Mouse (Mus musculus): ENCODE results near the gene Pcsk6.
"Not testable (repeated sequence)": the region's sequence is repeated elsewhere in the genome, so short reads cannot be mapped to it uniquely, and the experiment has no call there.

The Pcsk6 gene

GRCm38 (mm10) chr7:66048446-66049230, 187.1 kb downstream of the Pcsk6 start:
- DNase-seq (ENCODE audit: low spot score) = no peak

DNA sequence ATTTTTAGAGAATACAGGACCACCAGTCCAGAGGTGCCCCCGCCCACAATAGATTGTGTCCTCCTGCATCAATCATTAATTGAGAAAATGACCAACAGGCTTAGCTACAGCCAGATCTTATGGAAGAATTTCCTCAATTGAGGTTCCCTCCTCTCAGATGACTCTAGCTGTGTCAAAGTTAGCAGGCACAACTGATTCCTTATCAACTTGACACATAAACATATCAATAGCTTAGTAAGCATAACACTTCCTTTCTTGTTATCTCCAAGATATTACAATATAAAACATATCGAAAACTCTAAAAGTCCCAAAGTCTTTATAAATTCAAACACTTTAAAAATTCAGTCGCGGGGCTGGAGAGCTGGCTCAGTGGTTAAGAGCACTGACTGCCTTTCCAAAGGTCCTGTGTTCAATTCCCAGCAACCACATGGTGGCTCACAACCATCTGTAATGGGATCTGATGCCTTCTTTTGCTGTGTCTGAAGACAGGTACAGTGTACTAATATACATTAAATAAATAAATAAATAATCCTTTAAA, 192.5 kb downstream of the Pcsk6 start:
- DNase-seq (ENCODE audit: low spot score) = no peak

DNA sequence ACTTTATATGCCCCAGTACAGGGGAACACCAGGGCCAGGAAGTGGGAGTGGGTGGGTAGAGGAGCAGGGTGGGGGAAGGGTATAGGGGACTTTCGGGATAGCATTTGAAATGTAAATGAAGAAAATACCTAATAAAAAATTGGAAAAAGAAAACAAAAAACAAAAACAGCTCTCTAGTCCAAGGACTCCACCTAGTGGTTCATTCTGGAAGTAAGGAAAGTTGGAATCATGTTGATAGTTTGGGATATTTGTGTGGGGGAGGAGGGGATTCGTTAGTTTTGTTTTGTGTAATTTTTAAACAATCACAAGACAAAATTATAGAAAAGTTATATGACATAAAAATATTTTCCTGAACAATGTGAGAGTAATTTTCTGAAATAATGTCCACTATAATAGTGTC, 193.8 kb downstream of the Pcsk6 start:
- not testable (repeated sequence) for DNase-seq (ENCODE audit: low spot score)

GRCm38 (mm10) chr7:66058703-66059102, 197.2 kb downstream of the Pcsk6 start, which contains the start of gene Snrpa1:
Gene Snrpa1, plus strand, starts transcription at chr7:66059003.
- no peak for DNase-seq (ENCODE audit: low spot score)

GRCm38 (mm10) chr7:66060066-66060956, 198.8 kb downstream of the Pcsk6 start:
- peak; percentile 74 for DNase-seq (ENCODE audit: low spot score)

- no peak for DNase-seq (ENCODE audit: low spot score)
These were observed 199.5 kb downstream of the Pcsk6 start for GRCm38 (mm10) chr7:66061057-66061456.

DNA sequence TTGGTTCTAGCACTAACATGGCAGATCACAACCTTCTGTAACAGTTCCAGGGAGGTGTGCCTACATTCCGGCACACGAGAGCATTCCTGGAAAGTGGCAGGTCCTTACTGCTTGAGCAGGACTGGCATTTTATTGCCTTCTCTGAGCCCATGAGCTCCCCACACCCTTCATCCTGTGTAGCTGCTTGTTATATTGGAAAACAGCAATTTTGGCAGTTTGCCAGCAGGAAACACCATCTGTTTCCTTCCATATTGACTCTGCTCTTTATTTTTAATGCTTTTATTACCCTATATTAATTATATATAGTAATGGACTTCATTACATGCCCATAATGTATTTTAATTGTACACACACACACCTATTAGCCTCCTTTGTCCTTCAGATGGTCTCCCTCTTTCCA, 214.9 kb downstream of the Pcsk6 start:
- DNase-seq (ENCODE audit: low spot score) = no peak

DNA sequence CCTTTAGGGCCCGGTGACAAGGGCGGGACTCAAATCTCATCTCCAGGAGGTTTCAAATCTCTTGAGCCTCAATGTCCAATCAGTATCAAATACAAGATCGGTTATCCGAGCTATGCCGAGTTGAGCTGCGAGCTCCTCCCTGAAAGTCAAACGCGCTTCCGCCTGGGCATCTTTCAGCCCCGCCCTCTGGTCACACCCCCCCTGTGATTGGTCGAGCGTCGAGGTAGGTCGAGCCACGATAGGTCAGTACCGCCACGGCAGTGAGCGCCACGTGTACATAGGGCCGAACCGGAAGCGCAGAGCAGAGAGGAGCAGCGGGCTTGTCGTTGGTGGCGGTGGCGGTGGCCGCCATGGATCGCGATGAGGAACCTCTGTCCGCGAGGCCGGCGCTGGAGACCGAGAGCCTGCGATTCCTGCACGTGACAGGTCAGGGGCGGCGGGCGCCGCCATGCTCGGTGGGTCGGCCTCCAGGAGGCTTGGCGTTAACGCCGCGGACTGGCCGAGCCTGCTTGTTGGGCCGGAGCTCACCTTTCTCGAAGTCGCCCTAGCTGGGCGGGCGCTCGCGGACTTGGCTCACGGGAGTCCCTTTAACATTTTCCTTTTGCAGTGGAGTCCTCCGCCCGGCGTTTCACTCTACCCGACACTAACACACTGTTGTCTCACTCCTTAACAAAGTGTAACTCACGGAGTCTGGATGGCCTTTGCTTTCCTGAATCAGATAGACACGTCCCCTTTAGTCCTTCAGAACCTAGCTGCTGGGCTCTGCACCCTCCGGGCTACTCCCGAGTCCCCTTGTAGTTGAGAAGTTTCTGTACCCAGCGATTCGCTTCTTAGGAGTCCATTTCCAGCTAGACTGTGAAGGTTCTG, 218.1 kb downstream of the Pcsk6 start, which contains the start of gene Selenos:
Gene Selenos (plus strand): TSS at position 286 of the 867 bp plus-strand sequence.
- peak; percentile 90 for DNase-seq (ENCODE audit: low spot score)

DNA sequence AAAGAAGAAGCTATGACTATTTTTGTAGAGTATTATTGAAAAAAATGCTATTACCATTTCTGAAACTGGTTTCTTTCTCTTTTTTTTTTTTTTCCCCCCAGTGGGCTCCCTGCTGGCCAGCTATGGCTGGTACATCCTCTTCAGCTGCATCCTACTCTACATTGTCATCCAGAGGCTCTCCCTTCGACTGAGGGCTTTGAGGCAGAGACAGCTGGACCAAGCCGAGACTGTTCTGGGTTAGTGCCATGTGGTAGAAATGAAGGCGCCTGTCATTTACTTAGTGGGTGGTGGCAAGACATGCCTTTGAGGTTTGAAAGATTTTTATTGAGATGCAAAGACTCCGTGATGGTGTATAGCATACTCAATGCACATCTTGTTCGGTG, 218.7 kb downstream of the Pcsk6 start:
- no peak for DNase-seq (ENCODE audit: low spot score)

DNA sequence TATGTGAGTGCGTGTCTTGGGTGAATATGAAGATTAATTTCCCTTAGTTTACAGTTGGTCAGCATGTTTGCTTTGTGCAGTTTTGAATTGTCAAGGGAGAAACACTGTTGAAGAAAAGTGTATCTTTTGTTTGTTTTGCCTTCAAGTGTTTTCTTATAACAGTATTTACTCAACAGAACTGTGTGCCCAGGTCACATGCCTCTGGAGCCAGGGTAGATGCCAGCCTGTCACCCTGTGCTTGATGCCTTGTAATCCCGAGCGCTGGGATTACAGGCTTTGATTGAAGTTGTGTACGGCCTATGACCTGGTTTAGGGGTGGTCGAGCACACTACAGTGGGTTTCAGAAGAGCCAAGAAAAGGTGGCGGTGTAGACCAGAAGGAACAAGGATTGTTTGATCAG, 222.2 kb downstream of the Pcsk6 start:
- DNase-seq (ENCODE audit: low spot score) = no peak

- DNase-seq (ENCODE audit: low spot score) = no peak
These were observed 223.0 kb downstream of the Pcsk6 start for GRCm38 (mm10) chr7:66084546-66084945.

- DNase-seq (ENCODE audit: low spot score) = no peak
These were observed 226.1 kb downstream of the Pcsk6 start for GRCm38 (mm10) chr7:66087652-66088051.

- no peak for DNase-seq (ENCODE audit: low spot score)
These were observed 226.5 kb downstream of the Pcsk6 start for GRCm38 (mm10) chr7:66088077-66088476.

GRCm38 (mm10) chr7:66090676-66091190, 229.2 kb downstream of the Pcsk6 start:
- no peak for DNase-seq (ENCODE audit: low spot score)

GRCm38 (mm10) chr7:66091553-66091952, 230.0 kb downstream of the Pcsk6 start:
- DNase-seq (ENCODE audit: low spot score) = no peak

DNA sequence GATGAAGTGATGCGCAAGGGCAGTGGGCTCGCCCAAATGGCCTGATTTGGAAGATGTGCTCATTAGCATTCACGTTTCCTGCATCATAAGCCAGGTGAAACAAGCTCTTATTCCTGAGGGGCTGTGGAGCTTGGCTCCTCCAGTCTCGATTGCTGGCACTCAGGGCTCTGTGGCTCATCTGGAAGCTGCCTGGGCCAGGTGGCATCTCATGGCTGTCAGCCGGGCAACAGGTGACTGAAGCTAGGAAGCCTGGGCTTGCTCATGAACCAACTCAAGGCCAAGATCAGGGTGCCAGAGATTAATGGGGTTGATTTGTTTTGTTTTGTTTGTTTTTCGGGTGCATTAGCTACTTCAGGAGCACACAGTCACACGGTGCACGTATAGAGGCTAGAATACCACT, 231.1 kb downstream of the Pcsk6 start:
- no peak for DNase-seq (ENCODE audit: low spot score)

- DNase-seq (ENCODE audit: low spot score) = no peak
These were observed 232.6 kb downstream of the Pcsk6 start for GRCm38 (mm10) chr7:66094141-66094540.

GRCm38 (mm10) chr7:66098803-66099202, 237.3 kb downstream of the Pcsk6 start:
- DNase-seq (ENCODE audit: low spot score) = no peak
